Mouse (Mus musculus): Measurements from ENCODE around the gene Khdc1a. TPM values are rescaled to one million over a fixed set of nuclear protein-coding genes. Genes with fewer than 3 reads are reported as not detected.
"Not testable (repeated sequence)": the region's sequence is repeated elsewhere in the genome, so short reads cannot be mapped to it uniquely, and the experiment has no call there.

Khdc1a gene
- total RNA-seq (2021): not detected
- long read RNA-seq, experiment 1: 0 reads
- long read RNA-seq, experiment 2, partial matches to known transcripts: 0 of 1 reads
- long read RNA-seq, experiment 2, other reads (novel, unspliced or antisense): 1 of 1 reads

DNA sequence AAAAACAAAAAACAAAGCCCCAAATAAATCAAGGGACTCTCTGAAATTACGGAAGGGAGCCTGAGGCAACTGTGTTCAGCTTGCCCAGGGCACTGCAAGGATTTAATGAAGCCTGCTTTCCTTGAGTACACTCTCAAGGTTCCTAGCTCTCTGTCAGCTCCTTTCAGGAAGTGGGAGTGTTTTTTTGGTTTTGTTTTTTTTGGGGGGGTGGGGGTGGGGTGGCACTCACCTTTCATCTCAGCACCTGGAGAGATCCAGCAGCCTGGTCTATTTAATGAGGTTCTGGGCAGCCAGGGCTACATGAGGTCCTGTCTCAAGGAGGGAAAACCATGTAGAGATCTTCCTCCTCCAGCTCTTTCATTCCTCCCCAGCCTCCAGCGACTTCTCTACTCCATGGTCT is at the start of gene Khdc1a:
Gene Khdc1a (plus strand): TSS at position 301 of the 400 bp plus-strand sequence.
- DNase-seq: no peak

DNA sequence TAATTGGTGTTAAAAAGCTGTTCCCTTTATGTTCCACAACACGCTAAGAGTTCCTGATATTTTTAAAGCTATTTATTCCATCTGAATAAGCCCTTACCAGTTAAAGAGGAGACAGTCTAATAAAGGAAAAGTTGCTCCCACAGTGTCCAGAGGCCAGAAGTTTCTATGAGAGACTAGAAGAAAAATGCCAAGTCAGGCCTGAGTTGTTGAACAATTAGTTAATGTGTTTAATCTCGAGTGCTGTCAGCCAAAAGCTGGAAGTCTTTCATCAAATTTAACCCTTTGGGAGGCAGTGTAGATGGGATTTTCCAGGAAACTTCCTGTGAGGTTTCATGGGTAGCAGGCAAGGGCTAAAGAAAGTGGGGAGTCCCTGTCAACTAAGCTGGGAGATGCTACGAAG is 49.6 kb upstream of the Khdc1a start:
- no peak for DNase-seq

DNA sequence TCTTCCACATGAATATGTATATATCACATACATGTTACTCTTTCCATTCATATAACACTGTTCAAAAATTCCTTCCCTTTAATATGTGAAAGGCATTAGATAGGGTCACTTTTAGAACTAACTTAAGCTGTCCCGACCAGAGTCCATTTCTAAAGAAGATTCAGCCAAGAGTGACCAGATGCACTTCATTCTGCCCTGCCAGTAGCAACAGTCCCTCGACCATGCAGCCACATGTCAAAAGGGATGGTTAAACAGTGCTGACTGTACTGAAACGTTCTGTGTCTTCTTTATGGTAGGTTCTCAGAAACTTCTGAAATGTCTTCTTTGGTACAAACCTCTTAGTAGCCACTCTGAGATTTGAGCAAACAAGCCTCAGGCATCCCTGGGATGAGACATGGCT is 47.8 kb upstream of the Khdc1a start:
- DNase-seq: no peak

DNA sequence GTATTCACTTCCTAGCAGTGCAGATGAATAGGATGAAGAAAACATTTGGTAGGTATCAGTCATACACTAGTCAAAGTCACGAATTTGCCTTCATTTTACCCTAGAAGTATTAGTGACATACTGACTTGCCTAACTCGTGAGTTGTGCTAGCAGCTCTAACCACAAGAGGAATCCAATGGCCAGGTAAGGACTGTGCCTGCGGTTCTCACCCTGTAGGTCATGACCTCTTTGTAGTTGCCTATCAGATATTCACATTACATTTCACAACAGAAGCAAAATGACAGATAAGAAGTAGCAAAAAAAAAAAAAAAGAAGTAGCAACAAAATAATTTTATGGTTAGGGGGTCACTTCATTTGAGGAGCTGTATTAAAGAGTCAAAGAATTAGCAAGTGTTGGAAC is 45.3 kb upstream of the Khdc1a start:
- DNase-seq: no peak

DNA sequence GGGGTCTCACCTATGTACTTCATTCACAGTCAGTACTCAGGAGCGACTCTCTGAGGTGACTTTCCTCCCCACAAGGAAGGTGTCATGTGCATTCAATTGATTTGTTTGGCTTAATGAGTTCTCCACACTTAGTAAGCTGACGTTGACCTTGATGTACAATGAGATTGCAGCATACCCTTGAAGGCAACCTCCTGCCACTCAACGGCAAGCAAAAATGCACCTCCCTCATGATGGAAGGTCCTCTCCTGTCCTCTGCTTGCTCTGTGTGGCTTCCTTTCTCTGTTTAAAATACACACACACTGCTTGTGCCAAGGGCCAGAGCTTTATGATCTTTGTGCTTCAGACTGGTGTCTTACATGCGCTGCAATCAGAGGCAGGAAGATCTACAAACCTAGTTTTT is 44.8 kb upstream of the Khdc1a start:
- DNase-seq: no peak

DNA sequence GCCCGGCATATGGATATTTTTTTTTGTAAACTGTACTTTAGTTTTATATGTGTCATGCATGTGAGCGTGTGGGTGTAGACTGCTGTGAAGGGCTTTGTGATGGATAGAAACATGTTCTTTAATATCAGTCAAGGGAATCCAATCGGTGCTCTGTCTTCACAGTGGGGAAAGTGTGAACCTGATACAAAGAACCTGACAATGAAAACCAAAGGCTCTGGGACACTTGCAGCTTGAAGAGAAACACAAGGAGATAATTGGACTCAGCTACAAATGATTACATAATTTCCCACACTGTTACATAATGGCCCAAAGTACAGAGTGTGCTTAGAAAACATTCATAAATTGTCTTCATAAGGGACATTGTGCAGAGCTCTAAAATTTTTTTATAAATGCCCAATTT is 44.0 kb upstream of the Khdc1a start:
- no peak for DNase-seq

DNA sequence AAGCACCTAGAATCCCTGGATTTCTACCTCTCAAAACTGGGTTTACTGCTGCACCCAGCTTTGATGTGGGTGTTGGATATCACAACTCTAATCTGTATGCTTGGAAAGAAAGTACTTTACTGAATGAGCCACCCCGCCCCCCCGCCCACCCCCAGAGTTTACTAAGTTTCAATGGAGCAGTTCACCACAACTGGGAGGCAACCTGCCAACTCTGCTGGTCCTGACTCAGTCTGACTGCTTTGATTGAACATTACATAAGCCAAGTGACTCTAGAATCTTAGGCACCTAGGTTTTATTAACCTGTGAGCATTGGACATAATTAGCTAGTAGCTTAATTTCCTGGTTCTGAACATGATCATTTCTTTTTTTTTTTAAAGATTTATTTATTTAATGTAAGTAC is 35.1 kb upstream of the Khdc1a start:
- DNase-seq: no peak

DNA sequence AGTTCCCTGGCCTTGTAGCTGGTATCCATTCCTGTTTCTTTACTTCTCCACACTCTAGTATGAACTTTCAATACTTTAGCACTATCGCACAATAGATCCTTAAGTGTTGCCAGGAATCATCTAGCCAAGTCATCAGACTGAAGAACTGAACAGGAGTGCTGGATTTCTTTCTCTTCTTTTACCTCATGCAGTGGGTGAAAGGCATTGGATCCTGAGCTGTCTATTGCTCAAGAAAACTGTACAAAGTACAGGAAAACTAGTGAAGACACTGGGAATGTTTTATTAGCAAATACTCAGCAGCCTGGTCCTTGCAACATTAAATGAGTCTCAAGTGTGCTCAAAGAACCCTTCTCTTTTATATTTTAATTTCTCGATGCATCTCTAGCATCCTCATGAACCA is 33.7 kb upstream of the Khdc1a start:
- DNase-seq: no peak

DNA sequence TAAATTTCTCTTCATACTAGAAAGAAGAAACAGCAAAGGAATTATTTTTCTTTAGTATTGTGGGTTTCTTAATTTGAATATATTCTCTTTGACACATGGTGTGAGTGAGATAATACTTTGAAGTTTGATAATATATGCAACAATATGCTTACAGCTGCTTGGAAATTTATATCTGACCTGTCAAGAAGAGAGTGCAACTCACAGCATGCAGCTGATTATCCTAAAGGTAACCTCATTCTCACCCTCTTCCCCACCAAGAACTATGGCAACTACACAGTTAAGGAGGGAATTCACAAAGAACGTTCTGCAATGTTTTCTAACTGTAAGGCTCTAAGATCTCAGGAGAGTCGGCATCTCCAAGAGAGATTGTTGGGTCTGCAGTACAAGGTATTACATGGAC is 33.1 kb upstream of the Khdc1a start:
- DNase-seq: no peak

DNA sequence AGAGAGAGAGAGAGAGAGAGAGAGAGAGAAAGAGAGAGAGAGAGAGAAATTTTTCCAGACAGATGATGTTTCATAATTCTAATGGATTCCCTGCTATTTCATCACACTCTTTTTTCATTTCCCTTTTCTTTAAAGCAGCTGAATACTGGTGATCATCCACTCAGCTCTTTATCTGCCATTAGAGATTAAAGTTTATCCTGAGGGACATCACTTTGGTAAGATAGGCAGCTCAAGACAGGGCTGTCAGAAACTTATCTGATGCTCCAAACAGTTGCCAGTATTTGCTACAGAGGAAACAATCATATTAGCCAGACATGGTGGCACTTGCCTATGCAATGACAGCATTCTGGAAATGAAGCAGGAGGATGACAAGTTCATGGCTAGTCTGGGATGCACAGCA is 31.2 kb upstream of the Khdc1a start:
- DNase-seq: no peak

DNA sequence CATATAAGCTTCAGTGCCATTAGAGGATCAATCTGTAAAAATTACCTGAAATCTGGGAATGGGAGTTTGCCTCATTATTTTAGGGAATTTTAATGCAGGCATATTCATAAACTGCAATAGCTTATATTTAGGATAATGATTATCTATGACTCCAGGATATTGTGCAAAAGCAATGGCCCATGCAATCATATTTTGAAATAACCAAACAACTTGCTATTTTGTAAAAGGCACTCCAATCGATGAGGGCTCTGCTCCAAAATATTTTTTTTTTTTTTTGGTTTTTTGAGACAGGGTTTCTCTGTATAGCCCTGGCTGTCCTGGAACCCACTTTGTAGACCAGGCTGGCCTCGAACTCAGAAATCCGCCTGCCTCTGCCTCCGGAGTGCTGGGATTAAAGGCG is 29.2 kb upstream of the Khdc1a start:
- DNase-seq: not testable (repeated sequence)

DNA sequence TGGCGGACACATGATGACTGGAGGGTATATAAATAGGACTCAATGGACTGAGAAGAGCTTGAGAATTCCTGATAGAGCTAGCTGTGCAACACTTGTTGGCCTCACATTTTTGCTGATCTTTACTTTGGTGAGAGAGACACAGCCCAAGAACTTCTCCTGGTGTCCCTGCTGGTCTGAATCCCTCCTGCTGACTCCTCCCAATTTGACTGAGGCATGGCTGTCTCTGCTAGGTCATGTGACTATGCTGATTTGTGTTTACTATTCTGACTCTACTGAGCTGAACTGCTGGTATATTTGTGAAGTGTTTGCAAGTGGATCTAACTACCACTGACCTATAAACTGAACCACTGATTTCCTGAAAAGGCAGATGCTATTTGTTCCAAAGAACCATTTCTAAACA is 27.8 kb upstream of the Khdc1a start:
- no peak for DNase-seq

DNA sequence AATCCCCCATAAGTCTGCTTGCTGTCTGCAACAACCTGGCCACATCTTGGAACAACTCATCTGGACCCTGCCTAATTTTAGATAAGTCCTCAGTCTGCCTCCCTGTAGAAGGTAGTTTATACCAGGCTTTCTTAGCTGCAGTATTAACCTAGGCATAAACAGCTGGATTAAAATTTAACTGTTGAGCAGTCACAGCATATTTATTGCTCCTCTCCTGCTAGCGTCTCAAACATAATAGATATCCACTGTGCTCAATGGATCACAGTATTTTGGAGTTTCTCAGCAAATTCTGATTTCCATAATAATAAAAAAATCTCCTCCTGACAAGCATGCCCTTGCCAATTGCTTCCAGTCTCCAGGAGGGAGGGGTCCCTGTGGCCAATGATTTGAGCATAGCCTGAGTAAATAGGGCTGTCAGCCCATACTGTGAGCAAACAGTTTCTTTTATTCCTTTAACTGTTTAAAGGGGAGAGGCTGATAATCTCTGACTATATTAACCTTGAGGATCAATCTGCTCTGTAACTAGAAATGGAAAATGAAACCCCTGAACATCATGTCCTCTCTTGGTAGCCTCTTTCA is 25.4 kb upstream of the Khdc1a start:
- DNase-seq: no peak

DNA sequence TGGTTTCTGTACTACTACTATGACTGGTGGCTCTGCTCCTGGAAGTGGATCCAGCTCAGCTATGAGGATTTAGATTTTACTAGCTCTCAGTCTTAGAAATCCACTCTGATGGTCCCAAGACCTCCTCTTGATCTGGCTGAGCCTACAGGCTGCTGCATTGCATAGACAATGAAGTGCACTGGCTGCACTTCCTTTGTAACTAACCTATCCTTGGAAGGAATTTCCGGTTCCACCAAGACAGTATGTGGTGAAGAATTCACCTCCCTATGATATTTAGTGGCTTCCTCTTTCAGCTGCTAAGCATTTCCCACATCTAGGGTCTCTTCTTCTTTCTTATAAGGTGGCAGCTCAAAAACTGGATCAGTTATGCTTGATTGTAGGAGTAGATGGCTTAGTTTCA is 24.8 kb upstream of the Khdc1a start:
- no peak for DNase-seq

DNA sequence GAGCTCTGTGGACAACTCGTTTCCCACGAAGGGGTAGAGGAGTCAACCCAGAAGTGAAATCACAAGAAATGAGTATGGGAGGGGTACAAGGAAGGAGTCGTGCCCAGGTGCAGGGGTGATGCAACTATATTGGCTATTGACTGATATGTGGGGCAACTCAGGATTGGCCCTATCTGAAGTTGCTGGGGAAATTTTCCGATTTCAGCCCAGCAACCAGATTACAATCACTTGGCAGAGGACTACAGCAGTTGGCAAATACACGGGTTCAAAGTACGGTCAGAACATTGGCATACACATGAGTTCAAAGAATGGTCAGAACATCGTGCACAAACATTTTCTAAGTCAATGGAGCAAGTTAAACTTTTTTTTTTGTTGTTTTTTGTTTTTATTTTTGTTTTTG is 22.7 kb upstream of the Khdc1a start:
- DNase-seq: no peak

DNA sequence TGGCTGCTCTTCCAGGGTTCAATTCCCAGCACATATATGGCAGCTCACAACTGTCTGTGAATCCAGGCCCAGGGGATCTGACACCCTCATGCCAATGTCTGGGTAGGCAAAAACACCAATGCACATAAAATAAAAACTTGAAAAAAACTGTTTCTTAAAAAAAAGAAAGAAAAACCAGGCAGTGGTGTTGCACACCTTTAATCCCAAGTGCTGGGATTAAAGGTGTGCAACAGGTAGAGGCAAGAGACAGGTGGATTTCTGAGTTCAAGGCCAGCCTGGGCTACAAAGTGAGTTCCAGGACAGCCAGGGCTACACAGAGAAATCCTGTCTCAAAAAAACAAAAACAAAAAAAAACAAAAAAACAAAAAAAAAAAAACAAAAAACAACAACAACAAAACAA is 18.3 kb upstream of the Khdc1a start:
- not testable (repeated sequence) for DNase-seq

DNA sequence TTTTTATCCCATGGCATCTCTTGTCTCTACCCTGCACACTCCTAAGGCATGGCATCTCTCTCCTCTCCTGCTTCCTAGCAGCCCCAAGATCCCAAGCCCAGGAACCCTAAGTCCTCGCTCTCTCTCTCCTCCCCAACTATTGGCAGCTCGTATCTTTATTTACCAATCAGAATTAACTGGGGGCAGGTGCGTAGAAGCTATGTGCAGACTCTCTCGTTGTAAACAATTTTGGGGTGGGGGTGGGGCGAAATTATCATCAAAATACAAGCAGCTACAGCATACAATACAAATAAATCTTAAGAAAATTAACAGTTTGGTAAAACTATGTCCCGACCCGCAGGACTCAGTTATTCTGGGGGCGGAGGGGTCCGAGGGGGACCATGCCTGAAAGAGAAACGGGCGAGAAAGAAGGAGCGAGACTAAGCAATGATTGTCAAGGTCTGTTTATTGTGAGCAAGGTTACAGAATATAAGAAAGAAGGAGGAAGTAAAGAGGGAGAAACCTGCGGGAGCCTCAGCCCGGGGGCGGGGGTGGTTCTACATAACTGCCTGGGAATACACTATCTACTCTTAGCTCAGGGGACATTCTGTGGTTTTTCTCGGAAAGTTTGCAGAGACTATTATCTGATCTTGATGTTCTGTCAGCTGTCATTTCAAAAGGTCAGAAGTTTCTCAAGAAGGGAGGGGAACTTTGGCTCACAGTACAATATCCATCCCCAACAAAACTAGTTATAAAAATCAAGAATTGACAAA is 16.0 kb upstream of the Khdc1a start:
- no peak for DNase-seq

DNA sequence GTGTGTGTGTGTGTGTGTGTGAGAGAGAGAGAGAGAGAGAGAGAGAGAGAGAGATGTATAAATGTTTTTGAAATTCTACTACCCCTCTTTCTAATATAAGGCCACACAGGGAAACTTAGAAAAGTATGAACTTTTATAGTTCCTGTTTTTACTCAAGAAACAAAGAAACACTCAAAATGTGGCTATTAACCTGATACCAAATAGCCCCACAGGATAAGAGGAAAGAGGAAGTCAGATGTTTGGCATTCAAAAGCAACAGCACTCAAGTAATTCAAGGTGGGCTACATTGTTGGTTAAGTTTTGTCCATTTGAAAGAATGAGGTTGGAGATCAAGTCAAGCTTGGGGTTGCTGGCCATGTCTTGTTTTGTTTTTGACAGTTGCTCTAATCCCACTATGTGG is 13.6 kb upstream of the Khdc1a start:
- no peak for DNase-seq

DNA sequence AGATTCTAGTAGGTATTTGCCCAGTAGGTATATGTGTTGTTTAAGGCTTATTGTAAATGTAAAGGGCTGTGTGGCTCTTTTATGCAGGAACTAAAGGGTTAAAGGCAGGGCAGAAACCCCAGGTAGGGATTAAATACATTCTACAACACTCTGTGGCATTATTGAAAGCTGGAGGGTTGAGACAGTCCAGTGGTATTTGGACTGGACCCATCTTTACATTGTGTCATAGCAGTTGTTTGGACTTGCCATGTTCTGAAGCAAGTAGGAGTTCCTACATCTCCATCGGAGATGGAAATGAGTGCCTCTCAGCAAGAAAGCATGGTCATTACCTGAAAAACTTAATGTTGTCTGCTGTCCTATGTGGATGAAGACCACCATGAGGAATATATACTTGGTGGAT is 8.7 kb upstream of the Khdc1a start:
- DNase-seq: no peak

DNA sequence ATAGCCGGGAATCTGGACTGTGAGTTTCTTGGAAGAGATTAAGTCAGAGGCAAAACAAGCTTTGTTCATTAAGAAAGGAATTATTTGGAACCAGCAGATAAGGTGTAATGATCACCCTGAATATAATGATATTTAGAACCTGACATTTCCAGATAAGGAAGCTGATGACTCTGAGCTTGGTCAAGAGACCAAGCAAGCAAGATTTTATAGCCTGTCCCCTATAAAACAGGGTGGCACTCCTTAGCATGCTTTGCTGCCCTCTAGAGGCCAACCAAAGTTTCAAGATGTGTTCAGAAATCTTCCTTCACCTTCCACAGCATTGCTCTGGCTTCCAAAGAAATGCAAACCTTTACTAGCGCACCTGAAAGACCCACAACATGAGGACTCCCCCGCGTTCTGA is 5.2 kb upstream of the Khdc1a start:
- peak; percentile 62 for DNase-seq

DNA sequence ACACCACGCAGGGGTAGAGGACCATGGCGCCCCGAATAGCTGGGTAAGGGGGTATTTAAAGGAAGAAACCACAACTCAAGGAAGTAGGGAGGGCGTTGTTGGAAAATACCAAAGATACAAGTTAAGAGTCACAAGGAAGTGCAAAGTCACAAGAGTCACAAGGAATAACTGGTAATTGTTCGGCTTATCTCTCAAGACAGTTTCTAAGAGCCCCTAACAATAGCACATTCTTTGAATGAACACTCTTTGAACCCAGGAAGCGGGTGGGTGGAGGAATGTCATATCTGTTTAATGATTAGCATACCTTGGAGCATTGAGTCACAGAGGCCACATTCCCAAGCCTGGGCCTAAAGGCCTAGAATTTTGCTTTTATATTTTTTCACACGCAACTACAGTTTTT is 4.7 kb upstream of the Khdc1a start:
- not testable (repeated sequence) for DNase-seq

DNA sequence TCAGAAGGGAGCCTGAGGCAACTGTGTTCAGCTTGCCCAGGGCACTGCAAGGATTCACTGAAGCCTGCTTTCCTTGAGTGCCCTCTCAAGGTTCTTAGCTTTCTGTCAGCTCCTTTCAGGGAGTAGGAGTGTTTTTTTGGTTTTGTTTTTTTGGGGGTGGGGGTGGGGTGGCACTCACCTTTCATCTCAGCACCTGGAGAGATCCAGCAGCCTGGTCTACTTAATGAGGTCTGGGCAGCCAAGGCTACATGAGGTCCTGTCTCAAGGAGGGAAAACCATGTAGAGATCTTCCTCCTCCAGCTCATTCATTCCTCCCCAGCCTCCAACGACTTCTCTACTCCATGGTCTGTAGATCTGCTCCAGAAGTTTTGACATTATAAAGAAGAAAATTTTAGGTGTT is 18.6 kb downstream of the Khdc1a start, which contains the start of gene Khdc1c:
Gene Khdc1c (plus strand): TSS at position 301 of the 400 bp plus-strand sequence.
- DNase-seq: not testable (repeated sequence)

DNA sequence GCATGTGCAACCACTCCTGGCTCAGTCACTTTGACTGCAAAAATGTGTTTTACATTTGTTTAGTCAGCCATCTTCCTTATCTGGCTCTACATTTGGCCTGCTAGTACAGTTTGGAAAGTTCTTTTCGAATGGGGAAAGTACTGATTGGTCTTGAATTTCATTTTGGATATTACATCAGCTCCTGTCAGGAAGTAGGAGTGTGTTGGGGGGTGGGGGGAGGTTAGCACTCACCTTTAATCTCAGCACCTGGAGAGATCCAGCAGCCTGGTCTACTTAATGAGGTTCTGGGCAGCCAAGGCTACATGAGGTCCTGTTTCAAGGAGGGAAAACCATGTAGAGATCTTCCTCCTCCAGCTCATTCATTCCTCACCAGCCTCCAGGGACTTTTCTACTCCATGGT is 33.8 kb downstream of the Khdc1a start, which contains the start of gene Khdc1b:
Gene Khdc1b (plus strand): TSS at position 301 of the 400 bp plus-strand sequence.
- DNase-seq: no peak

DNA sequence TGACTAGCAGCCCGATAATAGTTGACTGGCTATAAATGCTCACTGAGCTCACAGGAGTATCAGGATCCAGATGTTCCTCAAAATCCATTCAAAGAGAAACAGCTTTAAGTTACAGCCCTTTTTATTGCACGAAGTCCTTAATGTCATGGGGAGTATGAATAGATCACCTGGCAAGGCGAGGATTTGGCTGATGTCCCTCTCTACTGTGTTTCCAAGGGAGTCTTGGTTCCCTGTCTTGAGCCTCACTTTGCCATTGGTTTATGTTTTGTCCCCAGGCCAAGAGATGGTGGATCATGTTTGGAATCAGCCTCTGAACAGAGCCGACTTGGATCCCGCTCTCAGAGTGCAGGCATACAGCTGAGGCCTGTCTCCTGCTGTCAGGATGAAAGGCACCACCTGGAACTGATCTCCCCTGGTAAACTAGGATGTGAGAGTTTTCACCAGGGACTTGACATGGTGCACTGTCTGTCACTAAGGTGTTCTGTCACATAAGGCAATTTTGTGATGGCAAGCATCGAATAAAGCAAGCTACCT is 41.8 kb downstream of the Khdc1a start:
- no peak for DNase-seq
